Mouse (Mus musculus) heart, postnatal 0 days (tissue): ENCODE data around the gene Rims1. TPM values are rescaled to one million over a fixed set of nuclear protein-coding genes. Genes with fewer than 3 reads are reported as not detected.
A peak's percentile ranks its signal among the peaks of the same experiment; 100 is the strongest.

ENCODE experiments used
- ATAC-seq: fragments of 200-750 bp; cut with Nextera tagmentation; 2 replicates; pipeline ENCODE4 v1.8.0; 2017; ENCODE audit warnings: low read depth, moderate number of reproducible peaks, moderate library complexity; ENCODE audit not compliant: insufficient read depth
- DNase-seq: peaks from one replicate; pipeline ENCODE4 v3.0.0-alpha.2; 2016; ENCODE audit warnings: low spot score
- H3K27ac ChIP-seq: fragments of 300-500 bp; sonication (generic); 2 replicates; pipeline ENCODE4 v1.5.1; 2014; ENCODE audit warnings: low read depth, mild to moderate bottlenecking
- H3K27me3 ChIP-seq: fragments of 300-500 bp; sonication (generic); 2 replicates; pipeline ENCODE4 v1.6.1; 2014; ENCODE audit warnings: low read length, mixed read lengths; ENCODE audit not compliant: control insufficient read depth, insufficient read depth
- H3K36me3 ChIP-seq: fragments of 300-500 bp; sonication (generic); replicated peaks from 2 replicates; pipeline ENCODE4 v1.6.1; 2014; ENCODE audit warnings: low read length, mixed read lengths; ENCODE audit not compliant: control insufficient read depth, insufficient read depth
- H3K4me1 ChIP-seq: fragments of 300-500 bp; sonication (generic); 2 replicates; pipeline ENCODE4 v1.6.1; 2014; ENCODE audit warnings: antibody characterized with exemption; ENCODE audit not compliant: control insufficient read depth, insufficient read depth
- H3K4me2 ChIP-seq: fragments of 300-500 bp; sonication (generic); 2 replicates; pipeline ENCODE4 v1.6.1; 2014; ENCODE audit warnings: low read depth, mild to moderate bottlenecking, low read length, moderate library complexity
- H3K4me3 ChIP-seq: fragments of 300-500 bp; sonication (generic); 2 replicates; pipeline ENCODE4 v1.5.1; 2014; ENCODE audit warnings: low read depth, low read length
- H3K9ac ChIP-seq: fragments of 300-500 bp; sonication (generic); replicated peaks from 2 replicates; pipeline ENCODE4 v1.6.1; 2014; ENCODE audit warnings: low read depth, low read length, mixed read lengths
- H3K9me3 ChIP-seq: fragments of 300-500 bp; sonication (generic); replicated peaks from 2 replicates; pipeline ENCODE4 v1.6.1; 2016; ENCODE audit warnings: low read length; ENCODE audit not compliant: control insufficient read depth
- CTCF ChIP-seq: IDR thresholded peaks from 2 replicates; pipeline ENCODE4 v1.5.1; 2016; ENCODE audit warnings: antibody characterized with exemption, control low read depth, low read depth
- EP300 ChIP-seq: IDR thresholded peaks from 2 replicates; pipeline ENCODE4 v1.6.1; 2016; ENCODE audit warnings: antibody characterized with exemption, low read depth
- WGBS: fragments of 180-500 bp; shearing (Covaris S2); extraction: QIAGEN DNeasy Blood & Tissue Kit; methylation state at CpG from one replicate; pipeline ENCODE4 v1.1.7; 2014; 5-methylcytosine and 5-hydroxymethylcytosine counted together
- polyA plus RNA-seq: library from polyadenylated mRNA; unstranded; fragments of >200 nt; fragmentation: Nextera tagmentation; extraction: Ambion mirVana; gene quantifications from 2 replicates; pipeline ENCODE4 v1.2.1, GENCODE M21; 2015
- total RNA-seq: library from RNA; depleted of rRNA; stranded (reverse); fragments of >200 nt; gene quantifications from 2 replicates; pipeline ENCODE4 v1.2.3, GENCODE M21; 2014; ENCODE audit warnings: low replicate concordance; rRNA removed

Rims1 gene
- 1.7 and 2.6 TPM in 2 replicates for total RNA-seq
- 0.59 and 0.62 TPM in 2 replicates for polyA plus RNA-seq

DNA sequence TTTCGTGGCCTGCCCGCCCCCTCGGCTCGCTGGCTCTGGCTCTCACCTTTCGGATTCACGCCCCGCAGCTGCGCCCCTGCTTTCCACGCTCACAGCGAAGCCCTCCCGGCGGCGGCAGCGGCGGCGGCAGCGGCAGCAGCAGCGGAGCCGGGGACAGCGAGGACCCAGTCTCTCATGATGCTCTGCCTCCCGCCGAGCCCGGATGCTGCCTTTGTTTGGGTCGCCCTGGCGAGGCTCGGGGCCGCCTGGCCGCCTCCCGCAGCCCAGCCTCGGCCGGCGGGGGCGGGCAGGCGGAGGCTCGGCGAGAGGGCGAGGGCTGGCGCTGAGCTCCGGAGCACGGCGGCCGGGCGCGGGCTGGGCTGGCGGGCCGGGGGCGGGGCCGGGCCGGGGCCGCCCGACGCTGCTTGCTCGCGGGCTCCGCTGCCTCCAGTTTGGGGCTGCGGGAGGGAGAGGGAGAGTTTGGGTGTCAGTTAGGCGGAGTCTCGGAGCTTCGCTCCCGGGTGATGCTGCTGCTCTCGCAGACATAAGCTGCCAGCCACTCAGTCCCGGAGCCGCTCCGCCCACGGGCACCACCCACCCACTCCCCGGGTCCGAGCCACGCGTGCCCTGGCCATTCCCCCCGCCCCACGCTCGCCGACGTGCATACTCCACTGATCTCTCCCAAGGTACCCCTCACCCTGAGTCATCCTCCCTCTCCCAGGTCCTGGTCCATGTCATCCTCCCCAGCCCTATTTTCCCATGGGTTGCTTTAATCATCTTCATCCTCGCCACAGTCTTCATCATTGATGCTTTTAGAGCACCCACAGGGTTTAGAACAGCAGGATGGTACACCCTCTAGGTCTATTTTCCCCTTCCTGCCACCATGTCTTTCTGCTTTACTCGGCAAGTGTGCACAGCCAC is at the start of gene Rims1:
TSS of gene Rims1 (minus strand) at position 269 of the 900 bp plus-strand sequence.
- DNase-seq, result peak; percentile 27
- Histone ChIP-seq H3K27me3 (peaks cover 28% of the 10 kb centered on the region), H3K4me3 (peak within 1 kb of the TSS; percentile 65), H3K9ac (peak within 1 kb of the TSS; percentile 50), H3K9me3 (no peaks in the 10 kb centered on the region), H3K4me2 (peak within 1 kb of the TSS; percentile 97), H3K4me1 (peaks cover 10% of the 10 kb centered on the region), H3K36me3 (no peaks in the 10 kb centered on the region), H3K27ac (no peak within 1 kb of the TSS)
- ATAC-seq, result peak; percentile 85
- TF ChIP-seq CTCF (no peak), EP300 (no peak)
- 1% methylated on average over 68 of the region's 76 CpGs for WGBS

DNA sequence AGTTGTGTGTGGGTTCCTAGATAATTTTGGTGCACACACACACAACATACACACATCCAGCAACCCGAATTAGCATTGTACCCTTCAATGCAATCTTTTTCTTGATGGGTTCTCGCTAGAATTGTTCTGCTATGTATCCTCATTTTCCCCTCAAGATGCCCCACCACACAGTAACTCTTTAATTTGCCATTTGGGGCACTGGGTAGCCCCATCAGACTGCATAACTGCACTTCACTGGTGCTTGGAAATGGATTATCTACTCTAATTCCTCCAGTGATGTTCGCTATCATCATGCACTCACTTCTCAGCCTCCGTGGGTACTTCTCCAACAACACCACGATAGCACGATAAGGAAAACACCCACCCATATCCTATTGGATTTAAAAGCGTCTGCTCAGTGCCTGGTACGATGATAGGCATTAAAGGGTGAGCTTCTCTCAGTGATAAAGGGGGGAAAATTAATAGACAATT is 867 bp upstream of the Rims1 start:
- H3K27me3 ChIP-seq, result peaks cover 28% of the 10 kb centered on the region
- H3K4me2 ChIP-seq, result peak overlapping the region; percentile 97
- 23% methylated on average over 8 of the region's 8 CpGs for WGBS
- no peak overlapping the region for H3K9ac ChIP-seq
- H3K27ac ChIP-seq, result no peak overlapping the region
- H3K4me3 ChIP-seq, result peak overlapping the region; percentile 65
- no peaks in the 10 kb centered on the region for H3K36me3 ChIP-seq
- TF ChIP-seq EP300 (no peak), CTCF (no peak)
- no peaks in the 10 kb centered on the region for H3K9me3 ChIP-seq
- peaks cover 10% of the 10 kb centered on the region for H3K4me1 ChIP-seq
- DNase-seq, result no peak
- ATAC-seq, result no peak

DNA sequence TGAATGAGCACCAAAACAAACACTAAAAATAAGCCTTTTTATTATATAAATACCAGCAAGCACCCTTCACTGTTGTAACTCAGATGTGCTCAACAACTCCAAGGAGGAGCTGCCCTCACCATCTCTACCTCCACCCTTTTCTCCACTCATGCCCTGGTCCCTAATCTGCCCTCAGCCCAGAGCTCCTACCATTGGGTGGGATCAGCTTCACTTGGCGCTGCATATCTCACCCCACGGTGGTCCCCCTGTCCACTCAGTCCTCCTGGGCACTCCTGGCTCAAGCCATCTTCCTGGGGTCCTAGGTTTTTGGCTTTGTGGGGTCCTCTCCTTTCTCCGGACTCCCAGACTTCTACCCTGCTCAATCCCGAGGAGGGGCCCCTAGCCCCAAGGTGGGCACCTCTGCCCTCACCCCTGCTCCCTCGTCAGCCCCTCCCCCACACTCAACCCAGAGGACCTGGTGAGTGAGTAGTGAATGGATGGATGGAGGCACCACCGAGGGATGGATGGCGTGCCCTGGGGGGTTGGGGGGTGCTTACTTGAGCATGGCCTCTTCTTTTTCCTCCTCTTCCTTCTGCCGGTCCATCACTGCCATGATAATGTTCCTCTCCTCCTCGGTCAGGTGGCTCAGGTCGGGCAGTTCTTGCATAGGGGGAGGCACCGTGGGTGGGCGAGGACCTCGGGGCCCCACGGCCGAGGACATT is 619 bp downstream of the Rims1 start:
- H3K4me3 ChIP-seq, result peak overlapping the region; percentile 65
- peaks cover 28% of the 10 kb centered on the region for H3K27me3 ChIP-seq
- peak overlapping the region; percentile 97 for H3K4me2 ChIP-seq
- H3K4me1 ChIP-seq, result peaks cover 10% of the 10 kb centered on the region
- H3K36me3 ChIP-seq, result no peaks in the 10 kb centered on the region
- no peak overlapping the region for H3K27ac ChIP-seq
- no peak for DNase-seq
- no peaks in the 10 kb centered on the region for H3K9me3 ChIP-seq
- peak; percentile 47; the same call in 1 of the 2 replicates for ATAC-seq
- 8% methylated on average over 15 of the region's 15 CpGs for WGBS
- H3K9ac ChIP-seq, result peak overlapping the region; percentile 50
- TF ChIP-seq CTCF, result no peak

DNA sequence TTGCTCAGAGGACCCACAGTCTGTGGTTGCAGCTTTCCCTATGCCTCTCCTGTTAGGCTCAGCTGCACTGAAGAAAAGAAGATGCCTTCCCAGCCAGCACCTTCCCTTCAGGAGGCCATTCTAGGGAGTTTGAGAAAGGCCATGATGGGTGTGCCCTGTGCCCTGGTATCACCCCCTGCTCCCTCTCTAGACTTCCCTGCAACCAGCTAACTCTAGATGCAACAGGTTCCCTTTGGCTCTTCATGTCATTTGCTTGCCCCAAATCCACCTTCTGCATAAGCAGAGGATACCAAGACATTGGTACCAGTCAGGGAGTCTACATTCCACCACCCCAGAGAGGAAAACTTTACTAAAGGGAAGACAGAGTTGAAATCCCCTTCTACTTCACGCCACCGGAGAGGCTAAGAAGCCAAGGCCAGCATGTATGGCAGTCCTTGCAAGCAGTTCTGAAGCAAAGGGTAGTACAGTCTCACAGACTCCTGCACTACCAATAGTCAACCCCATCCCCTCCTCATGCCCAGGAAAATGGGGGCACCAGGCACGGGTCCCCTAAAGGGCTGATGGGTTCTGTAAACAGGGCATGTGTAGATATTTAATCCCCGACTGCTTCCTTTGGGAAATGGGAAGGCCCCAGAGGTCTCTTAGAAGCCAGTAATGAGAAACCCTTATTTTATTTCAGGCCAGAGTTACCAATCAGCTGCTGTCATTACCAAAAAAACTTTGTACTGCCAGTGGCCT is 1.5 kb downstream of the Rims1 start:
- ATAC-seq (no peak), DNase-seq (no peak)
- Histone ChIP-seq H3K4me2 (no peak overlapping the region), H3K4me1 (peaks cover 10% of the 10 kb centered on the region), H3K27ac (no peak overlapping the region), H3K4me3 (no peak overlapping the region), H3K9ac (no peak overlapping the region), H3K27me3 (peaks cover 28% of the 10 kb centered on the region), H3K9me3 (no peaks in the 10 kb centered on the region), H3K36me3 (no peaks in the 10 kb centered on the region)
- 71% methylated on average over 4 of the region's 4 CpGs for WGBS
- no peak for TF ChIP-seq EP300
- no peak for TF ChIP-seq CTCF

DNA sequence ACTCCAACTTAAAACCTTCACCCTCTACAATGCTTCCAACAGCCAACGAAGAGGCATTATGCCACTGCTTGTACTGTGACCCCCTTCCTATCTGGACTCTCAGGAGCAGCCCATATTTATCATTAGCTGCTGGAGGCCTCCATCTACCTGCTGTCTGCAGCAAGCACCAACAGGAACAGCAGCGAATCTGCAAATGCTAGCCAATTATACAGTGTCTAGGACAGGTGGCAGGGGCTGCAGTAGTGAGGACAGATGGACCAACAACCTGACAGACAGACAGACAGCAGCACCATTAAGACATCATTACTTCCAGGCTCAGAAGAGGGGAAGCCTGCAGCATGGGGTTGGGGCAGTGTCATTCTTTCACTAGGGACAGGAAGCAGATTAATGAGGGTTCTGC is 2.3 kb downstream of the Rims1 start:
- no peak overlapping the region for H3K4me3 ChIP-seq
- no peaks in the 10 kb centered on the region for H3K9me3 ChIP-seq
- no peak overlapping the region for H3K4me2 ChIP-seq
- no peak for TF ChIP-seq EP300
- TF ChIP-seq CTCF, result no peak
- no peak overlapping the region for H3K9ac ChIP-seq
- ATAC-seq (no peak), DNase-seq (no peak)
- no peaks in the 10 kb centered on the region for H3K36me3 ChIP-seq
- no peak overlapping the region for H3K27ac ChIP-seq
- WGBS, result 64% methylated on average over 2 of the region's 2 CpGs
- peaks cover 10% of the 10 kb centered on the region for H3K4me1 ChIP-seq
- peaks cover 28% of the 10 kb centered on the region for H3K27me3 ChIP-seq
